Mouse (Mus musculus) heart, postnatal 0 days (tissue): ENCODE results near the gene Pbp2.

Experiments used
- CTCF ChIP-seq: IDR thresholded peaks from 2 replicates; pipeline ENCODE4 v1.5.1; 2016; ENCODE audit warnings: antibody characterized with exemption, control low read depth, low read depth
- EP300 ChIP-seq: IDR thresholded peaks from 2 replicates; pipeline ENCODE4 v1.6.1; 2016; ENCODE audit warnings: antibody characterized with exemption, low read depth

DNA sequence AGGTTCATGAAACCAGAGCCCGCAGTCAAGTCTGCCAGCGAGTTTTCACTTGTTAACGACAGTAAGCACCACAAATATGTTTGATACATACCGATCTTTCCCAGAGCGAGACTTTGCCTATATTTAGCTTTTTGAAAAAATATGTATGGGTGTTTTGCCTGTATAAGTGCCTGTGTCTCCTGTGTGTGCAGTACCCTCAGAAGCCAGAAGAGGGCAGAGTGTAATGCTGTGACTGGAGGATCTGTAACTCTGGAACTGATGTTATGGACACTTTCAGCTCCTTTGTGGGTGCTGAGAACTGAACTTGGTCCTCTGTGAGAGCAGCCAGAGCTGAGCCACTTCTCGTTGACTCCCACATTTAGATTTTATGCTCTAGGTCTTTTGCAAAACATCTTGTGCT is 46.1 kb downstream of the Pbp2 start:
- TF ChIP-seq EP300 (no peak), CTCF (no peak)
